Mouse (Mus musculus) erythroblast, embryonic 14.5 days (primary cell): ENCODE results near the gene Polr1e.

Experiments
- GATA1 ChIP-seq: IDR thresholded peaks from 2 replicates; pipeline ENCODE4 v1.6.1; 2012; ENCODE audit warnings: low read length, inconsistent platforms, mixed read lengths
- TAL1 ChIP-seq: IDR thresholded peaks from 3 replicates; pipeline ENCODE4 v1.6.1; 2012; ENCODE audit warnings: low read length, inconsistent platforms, mixed read lengths

DNA sequence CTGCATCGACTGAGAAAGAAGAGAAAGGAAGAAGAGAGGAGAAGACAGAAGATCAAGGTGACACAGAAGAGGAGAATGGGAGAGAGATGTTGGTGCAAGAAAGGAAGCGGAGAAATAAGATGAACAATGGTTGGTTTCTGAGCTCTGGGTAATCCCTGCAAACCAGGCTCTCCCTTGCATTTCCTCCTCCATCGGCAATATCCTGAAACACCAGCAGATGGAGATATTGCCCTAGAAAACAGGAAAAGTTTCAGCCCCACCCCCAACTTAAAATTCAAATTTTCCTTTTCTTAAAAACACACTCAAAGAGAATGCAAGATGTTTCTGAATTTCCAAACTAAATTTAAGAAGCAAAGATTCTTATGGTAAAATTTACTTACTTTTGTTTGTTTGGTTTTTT is 2.8 kb upstream of the Polr1e start:
- TF ChIP-seq GATA1 (no peak), TAL1 (no peak)
